Mouse (Mus musculus): ENCODE data around the gene Kdm1b.

Kdm1b gene

DNA sequence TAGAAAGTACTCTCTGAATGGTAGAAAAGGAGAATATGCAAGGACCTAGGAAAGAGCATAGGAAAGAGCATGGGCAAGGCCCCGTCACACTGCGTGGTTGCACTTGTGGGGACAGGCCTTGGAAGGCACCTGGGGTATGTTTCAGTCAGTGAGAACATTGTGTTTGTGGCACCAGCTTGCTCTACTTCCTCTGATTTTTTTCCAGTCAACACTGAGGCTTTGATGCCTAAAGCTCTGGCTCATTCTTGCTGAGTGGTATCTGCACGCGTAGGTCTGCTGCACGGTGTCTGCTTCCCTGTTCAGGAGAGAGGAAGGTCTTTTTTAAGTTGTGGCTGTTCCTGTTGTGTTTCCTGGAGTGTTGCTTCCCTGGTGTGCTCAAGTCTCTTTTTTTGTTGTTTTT, 13.5 kb downstream of the Kdm1b start:
- no peak for DNase-seq (ENCODE audit: low read depth, low spot score)

DNA sequence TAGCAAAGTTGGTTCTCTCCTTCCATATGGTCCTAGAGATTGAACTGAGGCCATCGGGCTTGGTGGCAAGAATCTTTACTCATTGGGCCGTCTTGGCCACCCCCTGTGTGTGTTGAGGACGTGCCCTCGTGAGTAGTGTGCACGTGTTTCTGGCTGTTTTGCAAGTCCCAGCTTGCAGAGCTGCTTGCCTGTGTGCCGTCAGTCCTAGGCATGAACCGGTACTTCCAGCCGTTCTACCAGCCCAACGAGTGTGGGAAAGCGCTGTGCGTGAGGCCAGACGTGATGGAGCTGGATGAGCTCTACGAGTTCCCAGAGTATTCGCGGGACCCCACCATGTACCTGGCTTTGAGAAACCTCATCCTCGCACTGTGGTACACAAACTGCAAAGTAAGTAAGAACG, 19.5 kb downstream of the Kdm1b start:
- no peak for DNase-seq (ENCODE audit: low read depth, low spot score)

DNA sequence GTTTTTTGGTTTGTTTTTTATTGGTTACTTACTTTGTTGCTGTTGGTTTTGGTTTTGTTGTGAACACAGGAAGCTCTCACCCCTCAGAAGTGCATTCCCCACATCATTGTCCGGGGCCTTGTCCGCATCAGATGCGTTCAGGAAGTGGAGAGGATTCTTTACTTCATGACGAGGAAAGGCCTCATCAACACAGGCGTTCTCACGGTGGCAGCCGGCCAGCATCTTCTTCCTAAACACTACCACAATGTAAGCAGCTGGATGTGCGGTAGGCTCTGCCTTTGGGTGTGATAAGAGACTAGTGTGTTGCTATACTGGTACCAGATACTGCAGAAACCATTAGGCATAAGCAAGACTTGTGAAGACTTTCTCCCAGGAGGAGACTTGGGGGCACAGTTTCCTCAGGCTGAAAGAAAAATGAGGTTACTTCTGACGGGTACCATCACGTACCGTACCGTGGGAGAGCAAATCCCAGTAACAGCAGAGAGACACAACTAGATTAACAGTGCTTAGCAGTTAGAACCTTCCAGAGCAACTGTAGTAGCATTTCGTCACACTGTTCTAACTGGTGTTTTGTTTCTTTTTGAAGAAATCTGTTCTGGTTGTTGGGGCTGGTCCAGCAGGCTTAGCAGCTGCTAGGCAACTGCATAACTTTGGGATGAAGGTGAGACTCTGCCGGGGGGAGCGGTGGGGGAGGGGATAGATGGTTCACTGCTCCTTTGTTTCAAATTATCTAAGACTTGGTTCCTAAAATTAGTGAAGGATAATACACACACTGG, 20.9 kb downstream of the Kdm1b start:
- DNase-seq (ENCODE audit: low read depth, low spot score): no peak

DNA sequence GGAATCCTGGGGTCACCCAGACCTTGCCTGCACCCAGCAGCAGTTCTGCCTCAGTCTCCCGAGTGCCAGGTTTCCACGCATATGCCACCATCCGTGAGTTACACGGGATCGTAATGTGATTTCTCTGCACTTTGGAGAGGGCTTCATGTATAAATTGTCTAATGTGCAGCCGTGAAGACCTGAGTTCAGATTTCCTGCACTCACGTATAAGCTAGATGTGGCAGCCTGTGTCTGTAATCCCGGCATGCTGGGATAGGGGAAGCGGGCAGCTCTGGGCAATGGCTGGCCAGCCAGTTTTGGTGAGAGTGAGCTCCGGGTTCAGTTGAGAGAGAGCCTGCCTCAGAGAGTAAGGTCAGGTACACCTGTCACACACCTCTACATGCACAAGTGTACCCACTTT, 23.2 kb downstream of the Kdm1b start:
- no peak for DNase-seq (ENCODE audit: low read depth, low spot score)

GRCm38 (mm10) chr13:47067001-47067400, 23.7 kb downstream of the Kdm1b start:
- DNase-seq (ENCODE audit: low read depth, low spot score): no peak

DNA sequence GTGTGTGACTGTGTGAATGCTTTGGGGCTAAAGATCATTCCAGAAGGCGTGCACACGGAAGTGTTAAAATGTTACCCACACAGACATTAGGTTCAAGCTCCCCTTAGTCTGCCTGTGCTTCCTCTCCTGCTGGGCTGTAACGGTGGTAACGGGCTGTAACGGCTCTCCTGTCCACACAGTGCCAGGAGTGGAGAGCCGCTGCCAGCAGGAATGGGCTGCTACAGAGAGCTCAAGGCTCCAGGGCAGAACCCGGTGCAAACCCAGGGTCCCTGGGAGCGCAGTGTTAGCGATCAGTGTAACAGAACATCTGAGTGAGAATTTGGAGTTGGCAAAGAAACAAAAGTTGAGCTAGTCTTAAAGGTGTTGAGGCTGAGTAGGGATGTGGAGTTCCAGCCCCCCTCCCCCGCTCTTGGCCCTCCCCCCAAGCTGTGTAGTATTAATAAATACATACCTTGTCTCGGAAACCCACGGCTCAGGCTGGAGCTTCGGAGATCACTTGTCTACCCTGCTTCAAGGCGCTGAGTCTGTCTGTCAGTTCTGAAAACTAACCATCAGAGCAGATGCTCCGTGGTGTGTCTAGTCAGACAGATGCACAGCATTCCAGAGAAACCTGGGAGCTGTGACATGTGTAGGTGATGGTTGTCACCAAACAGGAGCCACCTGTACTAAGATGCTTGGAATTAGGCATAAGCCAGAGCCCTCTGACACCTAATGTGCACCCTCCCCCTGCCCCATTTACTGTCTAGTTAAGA, 27.2 kb downstream of the Kdm1b start:
- no peak for DNase-seq (ENCODE audit: low read depth, low spot score)

DNA sequence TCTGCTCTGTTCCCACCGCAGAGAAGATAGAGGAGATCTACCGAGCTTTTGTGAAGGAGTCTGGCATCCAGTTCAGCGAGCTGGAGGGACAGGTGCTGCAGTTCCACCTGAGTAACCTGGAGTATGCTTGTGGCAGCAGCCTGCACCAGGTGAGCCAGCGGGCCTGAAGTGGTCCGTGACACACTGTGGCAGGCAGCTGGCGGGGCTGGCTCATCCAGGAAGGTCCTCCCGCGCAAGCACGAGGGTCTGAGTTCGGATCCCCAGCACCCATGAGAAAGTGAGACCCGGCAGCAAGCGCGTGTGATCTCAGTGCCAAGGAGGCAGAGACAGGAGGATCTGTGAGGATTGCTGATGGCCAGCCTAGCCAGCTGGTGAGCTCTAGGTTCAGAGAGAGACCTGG, 28.6 kb downstream of the Kdm1b start:
- no peak for DNase-seq (ENCODE audit: low read depth, low spot score)

- DNase-seq (ENCODE audit: low read depth, low spot score): no peak
Measured at GRCm38 (mm10) chr13:47072484-47072883, 29.2 kb downstream of the Kdm1b start.

DNA sequence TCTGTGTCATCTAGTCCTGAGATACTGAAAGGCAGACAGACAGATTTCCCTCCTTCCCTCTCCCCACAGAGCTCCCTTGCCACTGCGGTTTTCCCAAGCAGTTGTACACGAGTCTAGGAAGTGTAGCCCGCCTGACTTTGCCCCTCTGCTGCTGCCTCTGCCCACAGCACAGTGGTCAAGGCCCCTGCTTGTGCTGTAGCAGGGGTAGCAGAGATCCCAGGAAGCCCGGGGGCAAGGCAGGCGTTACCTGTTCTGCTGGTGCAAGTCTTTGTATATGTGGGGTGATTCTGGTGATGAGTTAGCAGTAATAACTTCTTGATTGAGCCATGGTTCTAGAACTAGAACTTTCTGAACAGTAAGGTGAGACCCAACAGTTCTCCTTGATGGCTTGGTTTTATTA, 32.9 kb downstream of the Kdm1b start:
- no peak for DNase-seq (ENCODE audit: low read depth, low spot score)

- DNase-seq (ENCODE audit: low read depth, low spot score): no peak
Measured at GRCm38 (mm10) chr13:47077367-47077766, 34.1 kb downstream of the Kdm1b start.

GRCm38 (mm10) chr13:47078799-47079198, 35.5 kb downstream of the Kdm1b start:
- DNase-seq (ENCODE audit: low read depth, low spot score): no peak

DNA sequence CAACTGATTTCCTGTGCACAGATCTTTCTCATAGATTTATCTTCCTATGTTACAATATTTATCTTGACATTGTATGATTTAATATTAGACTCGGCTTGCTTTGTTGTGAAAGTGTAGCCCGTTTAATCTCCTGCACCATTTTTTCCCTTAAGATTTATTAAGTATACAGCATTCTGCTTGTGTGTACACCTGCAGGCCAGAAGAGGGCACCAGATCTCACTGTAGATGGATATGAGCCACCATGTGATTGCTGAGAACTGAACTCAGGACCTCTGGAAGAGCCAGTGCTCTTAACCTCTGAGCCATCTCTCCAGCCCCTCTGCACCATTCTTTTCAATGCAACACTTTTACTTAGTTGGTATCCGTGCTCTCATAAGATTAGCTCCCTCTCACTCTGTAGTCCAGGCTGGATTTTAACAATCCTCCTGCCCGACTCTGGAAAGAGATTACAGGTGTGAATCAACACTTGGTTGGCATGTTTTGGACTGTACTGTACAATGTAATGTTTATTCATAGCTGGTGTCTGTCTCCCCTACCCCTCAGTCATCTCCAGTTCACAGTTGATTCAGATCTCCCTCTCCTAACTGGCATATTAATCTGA, 37.7 kb downstream of the Kdm1b start:
- DNase-seq (ENCODE audit: low read depth, low spot score): no peak

DNA sequence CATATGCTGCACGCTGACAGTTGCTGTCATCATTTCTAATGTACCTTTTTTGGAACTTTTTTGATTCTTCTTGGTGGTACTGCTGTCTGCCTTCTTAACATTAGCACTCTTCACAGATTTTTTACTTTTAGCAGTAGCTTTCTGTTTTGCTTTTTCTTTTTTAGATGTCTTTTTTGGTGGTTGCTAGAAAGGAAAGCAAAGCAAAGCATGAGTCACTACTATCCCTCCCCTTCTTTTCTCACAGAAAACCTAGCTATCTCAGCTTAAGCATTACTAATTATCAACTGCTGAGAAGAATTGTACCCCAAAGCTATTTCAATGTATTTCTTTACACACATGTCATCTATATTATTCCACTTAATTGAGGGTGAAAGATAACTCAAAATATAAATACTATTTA, 45.1 kb downstream of the Kdm1b start:
- no peak for DNase-seq (ENCODE audit: low read depth, low spot score)

DNA sequence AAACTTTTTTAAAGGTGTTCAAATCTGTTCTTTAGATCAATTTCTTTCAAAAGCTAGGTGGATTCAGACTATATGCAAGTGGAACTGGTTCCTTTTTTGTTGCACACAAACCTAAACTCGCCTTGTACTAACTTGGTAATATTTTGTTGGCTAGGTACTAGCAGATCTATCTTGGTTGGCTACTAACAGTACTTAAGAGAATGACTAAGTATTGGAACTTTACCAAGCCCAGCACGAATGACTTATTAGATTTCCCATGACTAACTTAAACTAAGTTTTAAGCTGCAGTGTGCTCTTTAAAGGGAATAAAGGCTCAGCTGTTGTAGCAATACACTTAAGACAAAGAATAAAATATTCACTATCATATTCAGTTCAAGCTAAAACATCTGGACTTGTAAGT, 46.0 kb downstream of the Kdm1b start:
- DNase-seq (ENCODE audit: low read depth, low spot score): no peak

DNA sequence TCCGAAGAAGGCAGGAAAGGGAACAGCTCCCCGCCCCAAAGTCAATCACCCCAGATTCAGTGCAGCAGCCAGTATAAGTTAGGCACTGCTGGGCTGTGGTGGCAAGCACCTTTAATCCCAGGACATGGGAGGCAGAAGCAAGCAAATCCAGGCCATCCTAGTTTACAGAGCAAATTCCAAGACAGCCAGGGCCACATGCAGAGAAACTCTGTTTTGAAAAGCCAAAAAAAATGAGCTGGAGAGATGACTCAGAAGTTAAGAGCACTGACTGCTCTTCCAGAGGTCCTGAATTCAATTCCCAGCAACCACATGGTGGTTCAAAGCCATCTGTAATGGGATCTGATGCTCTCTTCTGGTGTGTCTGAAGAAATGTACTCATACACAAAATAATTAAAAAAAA, 50.5 kb downstream of the Kdm1b start:
- no peak for DNase-seq (ENCODE audit: low read depth, low spot score)

DNA sequence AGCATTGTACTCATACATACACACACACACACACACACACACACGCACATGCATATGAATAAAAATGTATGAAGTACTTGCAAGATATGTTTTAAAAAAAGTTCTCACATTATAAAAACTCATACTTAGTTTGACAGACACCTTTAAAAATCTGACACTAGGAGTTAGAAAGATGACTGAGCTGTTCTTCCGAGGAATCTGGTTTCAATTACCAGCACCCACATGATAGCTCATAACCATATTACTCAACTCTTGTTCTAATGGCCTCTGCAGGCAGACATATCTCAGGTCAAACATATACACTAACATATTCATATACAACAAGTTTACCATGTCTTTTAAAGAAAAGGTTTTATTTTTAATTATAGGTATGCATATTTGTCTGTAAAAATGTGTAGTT, 53.3 kb downstream of the Kdm1b start:
- DNase-seq (ENCODE audit: low read depth, low spot score): no peak

DNA sequence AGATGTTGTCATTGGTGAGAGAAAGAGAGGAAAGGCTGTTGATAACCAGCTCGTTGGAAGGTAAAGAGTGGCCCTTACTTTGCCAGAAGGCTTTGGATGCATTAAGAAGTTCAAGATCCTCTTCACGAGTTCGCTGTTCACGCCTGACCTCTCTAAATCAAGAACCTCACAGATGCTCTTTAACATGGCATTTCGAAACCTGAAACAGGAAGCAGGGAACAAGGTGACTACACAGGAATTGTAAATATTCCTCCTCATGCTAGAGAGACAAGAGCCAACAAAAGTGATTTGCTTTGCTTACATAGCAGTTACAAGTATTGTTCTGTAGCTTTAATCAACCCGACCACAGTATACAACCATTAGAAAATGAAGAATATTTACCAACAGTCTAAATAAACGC, 56.0 kb downstream of the Kdm1b start:
- no peak for DNase-seq (ENCODE audit: low read depth, low spot score)

DNA sequence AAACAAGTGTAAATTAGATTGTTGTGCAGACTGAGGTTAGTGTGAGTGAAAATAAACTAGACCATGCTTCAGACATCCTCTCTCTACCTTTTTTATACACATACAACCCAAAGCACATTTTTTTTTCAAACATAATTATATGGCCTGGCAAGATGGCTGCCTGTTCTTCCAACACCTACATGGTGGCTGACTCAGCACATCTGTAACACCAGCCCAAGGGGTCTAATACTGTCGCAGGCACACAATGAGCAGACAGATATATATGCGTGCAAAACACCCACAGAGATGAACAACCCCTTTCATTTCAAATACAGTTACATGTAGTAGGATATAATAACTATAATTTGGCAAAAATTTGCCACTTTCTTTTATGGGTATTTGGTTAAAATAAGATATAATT, 57.3 kb downstream of the Kdm1b start:
- DNase-seq (ENCODE audit: low read depth, low spot score): no peak

DNA sequence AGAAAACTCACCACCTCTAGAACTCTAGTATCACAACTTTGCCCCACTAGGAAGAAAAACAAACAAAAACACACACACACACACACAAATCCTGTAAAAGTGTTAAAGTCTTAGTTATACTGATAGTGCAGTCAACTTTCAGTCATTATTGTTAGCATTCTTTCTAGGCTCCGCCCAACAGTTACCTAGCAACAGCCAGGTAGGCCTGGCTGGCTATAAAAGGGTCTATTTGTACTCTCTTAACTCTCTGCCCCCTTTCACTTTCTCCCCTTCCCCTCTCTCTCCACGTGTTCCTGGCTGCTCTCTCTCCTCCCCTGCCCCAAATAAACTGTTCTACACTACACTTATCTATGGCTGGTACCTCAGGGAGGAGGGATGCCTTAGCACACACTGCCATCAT, 60.8 kb downstream of the Kdm1b start:
- DNase-seq (ENCODE audit: low read depth, low spot score): no peak

DNA sequence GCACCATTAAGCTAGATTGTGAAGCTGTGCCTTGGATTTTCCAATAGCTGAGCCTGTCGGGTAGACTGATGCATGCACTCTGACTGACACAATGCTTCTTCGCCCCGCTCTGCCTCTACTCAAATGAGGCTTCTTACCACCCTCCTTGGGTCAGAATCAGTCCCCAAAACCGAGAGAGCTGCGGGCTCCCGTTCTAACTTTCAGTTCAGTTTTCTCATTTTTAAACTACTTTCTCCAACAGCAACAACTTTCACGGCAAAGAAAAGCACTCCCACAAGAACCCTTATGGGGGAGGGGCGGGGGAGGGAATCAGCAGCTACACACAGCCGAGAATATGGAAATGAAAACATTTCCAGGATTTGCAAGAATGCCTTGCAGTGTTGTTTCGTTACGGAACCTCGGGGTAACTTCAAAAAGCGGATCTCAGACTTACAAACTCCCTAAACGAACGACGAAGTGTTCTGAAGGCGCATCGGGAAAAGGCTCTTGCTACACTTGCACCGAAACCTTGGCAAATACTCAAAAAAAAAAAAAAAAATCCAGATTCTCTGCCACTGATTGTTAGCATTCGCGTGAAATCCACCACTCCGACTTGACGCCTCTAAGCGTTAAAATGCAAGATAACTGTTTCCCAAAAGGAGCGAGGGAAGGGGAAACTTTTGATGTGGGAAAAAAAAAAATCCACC, 61.7 kb downstream of the Kdm1b start:
- peak; percentile 32 for DNase-seq (ENCODE audit: low read depth, low spot score)

DNA sequence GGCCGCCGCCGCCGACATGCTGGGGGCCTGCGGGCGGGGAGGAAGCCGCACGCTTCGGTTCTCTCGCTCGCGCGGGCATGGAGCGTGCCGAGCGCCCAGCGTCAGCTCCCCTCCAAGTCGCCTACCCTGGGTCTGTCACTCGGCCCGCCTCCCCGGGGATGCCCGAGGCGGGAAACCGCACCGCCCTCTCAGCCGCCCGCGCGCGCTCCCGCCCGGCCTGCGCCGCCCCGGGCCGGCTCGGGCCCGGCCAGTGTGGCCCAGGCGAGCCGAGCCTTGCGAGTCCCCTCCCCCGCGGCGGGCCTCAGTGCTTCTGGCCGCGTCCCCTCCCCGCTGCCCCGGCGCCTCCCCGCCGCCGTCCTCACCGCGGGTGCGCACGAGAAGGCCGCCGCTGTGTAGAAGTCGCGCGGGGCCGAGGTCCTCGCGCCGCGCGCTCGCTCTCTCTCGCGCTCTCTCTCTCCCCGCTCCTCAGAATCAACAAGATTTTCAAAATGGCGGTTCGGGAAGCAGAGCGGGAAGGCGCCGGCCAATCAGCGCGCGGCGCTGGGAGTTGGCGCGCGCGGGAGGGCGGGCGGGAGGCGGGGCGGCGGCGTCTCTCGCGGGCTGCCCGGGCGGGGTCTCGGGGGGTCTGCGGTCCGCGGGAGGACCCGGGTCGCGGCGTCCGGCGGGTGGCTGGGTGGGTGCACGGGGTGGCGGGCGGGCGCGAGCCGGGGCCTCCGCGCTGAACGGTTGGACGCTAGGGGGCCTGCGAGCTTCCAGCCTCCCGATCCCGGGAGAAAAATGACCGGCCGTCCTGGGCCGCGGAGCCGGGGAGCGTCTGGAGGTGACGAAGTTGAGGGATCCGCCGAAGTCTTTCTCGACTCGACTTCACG, 62.6 kb downstream of the Kdm1b start, which contains the start of gene Dek:
Gene Dek (minus strand): TSS at position 491 of the 869 bp plus-strand sequence.
- DNase-seq (ENCODE audit: low read depth, low spot score): peak; percentile 93

Measured in mesoderm, embryonic 11.5 days (tissue).